Mouse (Mus musculus): Measurements from ENCODE around the gene Odf2. TPM values are rescaled to one million over a fixed set of nuclear protein-coding genes. Genes with fewer than 3 reads are reported as not detected.
A peak's percentile ranks its signal among the peaks of the same experiment; 100 is the strongest.

The Odf2 gene
- polyA plus RNA-seq, 1 experiment from 2014 or later: 64.1 TPM

DNA sequence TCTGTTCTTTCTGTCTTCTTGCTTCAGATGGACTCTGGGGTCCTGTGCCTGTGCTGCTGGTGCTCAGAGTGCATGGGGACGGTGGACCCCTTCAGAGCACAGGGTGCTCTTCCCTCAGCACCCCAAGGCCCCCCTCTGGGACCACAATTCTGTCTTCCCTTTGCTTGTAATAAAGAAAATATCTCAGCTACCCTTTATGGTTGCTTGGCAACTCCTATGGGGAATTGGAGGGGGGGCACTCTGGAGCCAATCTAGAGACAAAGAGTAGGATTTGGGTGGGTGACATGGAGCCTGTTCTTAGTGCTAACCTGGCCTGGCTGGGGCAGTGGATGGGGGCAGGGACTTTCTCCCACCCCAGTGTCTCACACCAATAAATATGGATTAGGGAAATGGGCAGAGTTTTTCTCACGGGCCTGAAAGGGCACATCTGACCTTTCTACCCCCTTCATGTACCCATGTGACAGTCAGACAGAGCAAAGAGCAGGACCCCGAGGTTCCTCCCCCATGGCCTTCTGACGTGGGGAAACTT, 36.0 kb upstream of the Odf2 start:
- H3K27ac ChIP-seq (ENCODE audit: poor library complexity, severe bottlenecking): no peak overlapping the region
- no peak overlapping the region for H3K4me2 ChIP-seq
- no peak for ATAC-seq (ENCODE audit: insufficient number of reproducible peaks, low FRiP score)
- H3K27me3 ChIP-seq (replicated peaks): peaks cover 58% of the 10 kb centered on the region
- no peaks in the 10 kb centered on the region for H3K4me1 ChIP-seq (replicated peaks)
- H3K36me3 ChIP-seq: no peaks in the 10 kb centered on the region
- 59% methylated on average over 4 of the region's 4 CpGs for WGBS
- H3K9me3 ChIP-seq (replicated peaks): no peaks in the 10 kb centered on the region
- no peak overlapping the region for H3K4me3 ChIP-seq
- no peak overlapping the region for H3K9ac ChIP-seq

DNA sequence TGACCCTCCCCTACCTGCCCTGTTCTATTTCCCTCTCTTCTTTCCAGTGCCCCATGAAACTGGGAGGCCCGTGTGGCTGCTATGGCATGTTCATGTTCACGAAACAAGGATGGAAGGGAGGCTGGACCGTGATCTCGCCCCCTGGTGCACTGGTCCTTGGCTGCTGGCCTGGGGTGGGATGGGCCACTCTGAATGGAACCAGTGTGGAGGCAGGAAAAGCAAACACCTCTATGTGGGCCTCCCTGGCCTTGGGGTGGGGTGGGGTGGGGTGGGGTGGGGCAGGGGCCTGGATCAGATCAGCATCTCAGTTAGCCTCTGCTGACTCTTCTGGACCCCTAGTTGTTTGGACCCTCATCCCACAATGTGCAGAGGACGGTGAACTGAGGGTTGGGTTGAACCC, 35.3 kb upstream of the Odf2 start:
- Histone ChIP-seq H3K4me3 (no peak overlapping the region), H3K4me1 (replicated peaks) (no peaks in the 10 kb centered on the region), H3K9ac (no peak overlapping the region), H3K27me3 (replicated peaks) (peaks cover 52% of the 10 kb centered on the region), H3K4me2 (no peak overlapping the region), H3K9me3 (replicated peaks) (no peaks in the 10 kb centered on the region), H3K27ac (ENCODE audit: poor library complexity, severe bottlenecking) (no peak overlapping the region), H3K36me3 (no peaks in the 10 kb centered on the region)
- WGBS: 66% methylated on average over 5 of the region's 5 CpGs
- ATAC-seq (ENCODE audit: insufficient number of reproducible peaks, low FRiP score): no peak

DNA sequence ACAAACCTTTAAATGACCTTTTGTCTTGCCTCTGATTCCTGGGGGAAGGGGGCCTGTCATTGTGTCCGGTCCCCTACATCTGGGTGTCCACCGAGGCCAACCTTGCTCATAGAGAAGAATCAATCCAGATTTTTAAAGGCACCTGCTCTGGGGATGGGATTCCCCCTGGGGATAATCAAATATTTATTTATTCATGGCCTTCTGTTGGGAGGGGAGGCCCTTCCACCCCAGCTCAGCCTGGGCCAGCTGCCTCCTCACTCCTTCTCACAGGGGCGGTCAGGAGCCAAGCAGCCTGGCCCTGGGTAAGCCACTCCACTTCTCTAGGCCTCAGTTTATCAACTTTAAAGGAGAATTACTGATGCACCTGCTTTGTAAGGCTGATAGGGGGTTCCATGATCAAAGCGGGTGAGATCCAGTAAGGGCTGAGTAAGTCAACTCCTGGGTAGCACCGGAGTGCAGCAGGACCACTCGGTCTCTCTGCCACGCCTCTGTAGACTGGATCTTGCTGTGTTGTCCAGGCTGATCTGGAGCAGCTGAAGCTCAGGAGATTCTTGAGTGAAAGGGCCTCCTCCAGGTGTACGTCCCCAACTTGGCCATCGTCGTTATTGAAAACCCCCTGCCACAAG, 33.3 kb upstream of the Odf2 start:
- Histone ChIP-seq H3K9ac (no peak overlapping the region), H3K36me3 (no peaks in the 10 kb centered on the region), H3K27me3 (replicated peaks) (peaks cover 40% of the 10 kb centered on the region), H3K4me1 (replicated peaks) (no peaks in the 10 kb centered on the region), H3K9me3 (replicated peaks) (no peaks in the 10 kb centered on the region), H3K4me3 (no peak overlapping the region), H3K4me2 (no peak overlapping the region), H3K27ac (ENCODE audit: poor library complexity, severe bottlenecking) (no peak overlapping the region)
- 77% methylated on average over 10 of the region's 10 CpGs for WGBS
- no peak for ATAC-seq (ENCODE audit: insufficient number of reproducible peaks, low FRiP score)

DNA sequence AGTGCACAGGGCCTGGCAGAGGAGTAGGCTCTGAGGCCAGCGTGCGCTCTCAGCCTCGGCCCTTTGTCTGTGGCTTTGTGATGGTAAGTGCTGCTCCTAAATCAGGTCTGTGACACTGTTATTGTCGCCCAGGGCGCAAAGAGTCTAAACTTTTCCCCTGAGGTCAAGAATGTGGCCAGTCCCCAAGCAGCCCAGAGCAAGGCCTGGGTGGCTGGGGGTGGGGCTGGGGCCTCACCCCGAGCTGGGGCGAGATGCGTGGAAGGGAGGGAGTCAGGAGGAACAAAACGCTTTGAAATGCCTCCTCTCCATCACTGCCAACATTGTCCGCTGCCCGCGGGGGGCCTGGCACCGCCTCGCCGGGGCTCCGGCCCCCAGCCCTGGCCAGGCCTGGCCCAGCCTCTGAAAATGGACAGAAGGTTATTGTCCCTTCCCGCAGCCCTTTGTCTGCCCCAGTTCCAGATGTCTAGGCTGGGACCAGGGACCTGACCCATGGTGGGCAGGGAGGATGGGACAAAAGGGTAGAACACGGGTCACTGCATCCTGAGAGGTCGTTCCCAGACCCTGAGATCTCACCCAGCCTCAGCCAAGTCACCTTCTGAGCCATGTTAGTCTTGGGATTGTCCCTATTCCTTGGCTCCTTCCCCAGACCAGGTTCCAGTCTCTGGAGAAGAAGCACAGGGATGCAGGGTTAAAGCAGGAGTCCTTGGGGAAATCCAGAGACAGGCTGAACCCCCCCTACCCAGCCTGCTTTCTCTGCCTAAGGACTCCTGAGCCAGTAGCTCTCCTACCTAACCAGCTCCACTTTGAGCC, 32.4 kb upstream of the Odf2 start:
- no peak overlapping the region for H3K4me3 ChIP-seq
- H3K4me1 ChIP-seq (replicated peaks): no peaks in the 10 kb centered on the region
- no peak overlapping the region for H3K9ac ChIP-seq
- no peaks in the 10 kb centered on the region for H3K9me3 ChIP-seq (replicated peaks)
- H3K4me2 ChIP-seq: no peak overlapping the region
- no peak overlapping the region for H3K27ac ChIP-seq (ENCODE audit: poor library complexity, severe bottlenecking)
- 32% methylated on average over 19 of the region's 19 CpGs for WGBS
- H3K36me3 ChIP-seq: no peaks in the 10 kb centered on the region
- no peak for ATAC-seq (ENCODE audit: insufficient number of reproducible peaks, low FRiP score)
- H3K27me3 ChIP-seq (replicated peaks): peaks cover 40% of the 10 kb centered on the region

DNA sequence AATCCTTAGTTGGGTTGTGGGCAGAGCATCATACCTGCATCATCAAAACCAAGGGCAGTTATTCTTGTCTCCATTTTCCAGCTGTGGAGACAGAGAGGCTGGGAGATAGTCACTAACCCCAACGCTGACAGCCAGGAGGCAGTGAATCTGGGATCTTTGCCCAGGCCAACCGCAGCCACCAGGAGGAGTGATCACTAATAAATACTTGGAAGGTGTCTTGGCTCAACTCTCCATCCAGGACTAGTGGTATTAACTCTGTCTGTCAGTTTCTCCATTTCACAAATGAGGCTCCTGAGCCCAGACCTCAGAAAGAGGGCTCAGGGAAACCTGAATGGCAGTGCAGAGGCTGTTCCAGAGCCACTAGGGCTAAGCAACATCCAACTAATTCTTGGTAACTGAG, 31.7 kb upstream of the Odf2 start:
- H3K4me3 ChIP-seq: no peak overlapping the region
- H3K9me3 ChIP-seq (replicated peaks): no peaks in the 10 kb centered on the region
- no peaks in the 10 kb centered on the region for H3K36me3 ChIP-seq
- no peak overlapping the region for H3K9ac ChIP-seq
- no peak for ATAC-seq (ENCODE audit: insufficient number of reproducible peaks, low FRiP score)
- no peak overlapping the region for H3K4me2 ChIP-seq
- no peaks in the 10 kb centered on the region for H3K4me1 ChIP-seq (replicated peaks)
- H3K27ac ChIP-seq (ENCODE audit: poor library complexity, severe bottlenecking): no peak overlapping the region
- H3K27me3 ChIP-seq (replicated peaks): peaks cover 37% of the 10 kb centered on the region
- WGBS: 37% methylated on average over 2 of the region's 2 CpGs

DNA sequence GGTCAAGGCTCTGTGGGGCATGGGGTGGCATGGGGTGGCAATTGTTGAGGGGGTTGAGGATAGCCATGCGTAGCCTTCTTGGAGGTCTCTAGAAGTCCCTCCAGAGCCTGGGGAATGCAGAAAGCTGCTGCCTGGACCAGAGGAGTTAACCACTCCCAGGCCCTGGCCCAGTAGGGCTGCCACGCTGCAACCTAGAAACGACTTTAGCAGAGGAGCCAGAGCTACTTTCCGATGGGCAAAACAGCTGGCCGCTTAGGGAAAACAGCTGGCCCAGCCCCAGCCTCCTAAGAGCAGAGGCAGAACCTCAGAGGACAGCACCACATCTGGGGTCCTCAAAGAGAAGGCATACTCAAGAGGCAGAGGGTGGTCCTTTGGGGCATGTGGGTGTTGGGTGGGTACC, 31.1 kb upstream of the Odf2 start:
- 72% methylated on average over 5 of the region's 5 CpGs for WGBS

DNA sequence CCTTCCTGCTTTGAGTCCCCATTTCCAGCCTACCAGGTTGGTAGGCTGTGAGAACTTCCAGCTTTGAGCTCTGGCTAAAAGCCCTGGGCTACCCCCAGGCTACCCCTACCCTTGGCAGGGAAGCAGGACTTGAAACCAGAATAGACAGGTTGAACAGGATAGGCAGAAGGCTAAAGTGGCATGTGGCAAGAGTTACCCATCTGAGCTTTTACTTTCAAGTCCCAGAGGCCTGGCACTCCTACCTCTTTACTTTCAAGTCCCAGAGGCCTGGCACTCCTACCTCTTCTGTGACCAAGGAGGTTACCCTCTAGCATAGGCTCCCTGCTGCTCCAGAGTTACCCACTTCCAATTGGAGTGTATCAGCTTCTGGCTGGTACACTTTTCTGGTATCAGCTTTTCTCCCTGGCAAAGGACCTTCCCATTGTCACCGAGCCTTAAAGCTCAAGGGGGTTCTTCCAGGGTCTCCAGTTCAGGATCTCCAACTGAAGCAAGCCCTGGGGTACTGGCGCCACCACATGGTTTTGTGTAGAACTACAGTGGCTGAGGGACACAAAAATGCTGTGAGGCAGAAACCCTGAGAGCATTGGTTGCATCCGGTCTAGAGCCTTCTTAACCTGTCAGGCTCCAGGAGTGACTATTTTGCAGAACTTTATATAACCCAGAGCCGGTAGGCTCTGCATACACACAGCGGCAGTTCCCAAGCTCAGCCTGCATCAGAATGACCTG, 30.1 kb upstream of the Odf2 start:
- Histone ChIP-seq H3K27me3 (replicated peaks) (peaks cover 37% of the 10 kb centered on the region), H3K9ac (no peak overlapping the region), H3K9me3 (replicated peaks) (no peaks in the 10 kb centered on the region), H3K4me1 (replicated peaks) (no peaks in the 10 kb centered on the region), H3K4me2 (no peak overlapping the region), H3K27ac (ENCODE audit: poor library complexity, severe bottlenecking) (no peak overlapping the region), H3K4me3 (no peak overlapping the region), H3K36me3 (no peaks in the 10 kb centered on the region)
- 12% methylated on average over 5 of the region's 5 CpGs for WGBS
- no peak for ATAC-seq (ENCODE audit: insufficient number of reproducible peaks, low FRiP score)

More for the DNA sequence above, 31.1 kb upstream of the Odf2 start:
- Histone ChIP-seq H3K27ac (ENCODE audit: poor library complexity, severe bottlenecking) (no peak overlapping the region), H3K9ac (no peak overlapping the region), H3K4me3 (no peak overlapping the region), H3K36me3 (no peaks in the 10 kb centered on the region), H3K4me1 (replicated peaks) (no peaks in the 10 kb centered on the region), H3K4me2 (no peak overlapping the region), H3K27me3 (replicated peaks) (peaks cover 37% of the 10 kb centered on the region), H3K9me3 (replicated peaks) (no peaks in the 10 kb centered on the region)
- ATAC-seq (ENCODE audit: insufficient number of reproducible peaks, low FRiP score): no peak

DNA sequence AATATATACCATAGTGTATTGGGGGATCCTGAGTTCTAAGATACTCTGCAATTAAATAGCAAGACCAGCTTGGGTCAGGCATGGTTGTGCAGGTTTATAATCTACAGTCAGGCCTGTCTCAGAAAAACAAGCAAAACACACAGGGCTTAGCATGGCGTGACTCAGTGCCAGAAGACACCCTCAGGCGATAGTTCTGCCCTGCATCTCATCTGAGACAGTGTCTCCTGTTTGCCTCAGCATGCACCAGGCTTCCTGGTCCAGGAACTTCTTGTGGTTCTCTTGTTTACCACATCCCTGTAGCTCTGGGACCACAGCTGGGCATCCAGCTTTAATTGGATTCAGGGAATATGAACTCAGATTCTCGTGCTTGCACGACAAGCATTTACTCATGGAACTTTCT, 23.9 kb upstream of the Odf2 start:
- Histone ChIP-seq H3K9me3 (replicated peaks) (no peaks in the 10 kb centered on the region), H3K27me3 (replicated peaks) (peaks cover 8% of the 10 kb centered on the region; the same call in 1 of the 2 replicates), H3K4me1 (replicated peaks) (peaks cover 16% of the 10 kb centered on the region), H3K4me2 (no peak overlapping the region), H3K36me3 (no peaks in the 10 kb centered on the region), H3K27ac (ENCODE audit: poor library complexity, severe bottlenecking) (no peak overlapping the region), H3K4me3 (no peak overlapping the region), H3K9ac (no peak overlapping the region)
- no peak for ATAC-seq (ENCODE audit: insufficient number of reproducible peaks, low FRiP score)
- WGBS: 71% methylated on average over 4 of the region's 4 CpGs

DNA sequence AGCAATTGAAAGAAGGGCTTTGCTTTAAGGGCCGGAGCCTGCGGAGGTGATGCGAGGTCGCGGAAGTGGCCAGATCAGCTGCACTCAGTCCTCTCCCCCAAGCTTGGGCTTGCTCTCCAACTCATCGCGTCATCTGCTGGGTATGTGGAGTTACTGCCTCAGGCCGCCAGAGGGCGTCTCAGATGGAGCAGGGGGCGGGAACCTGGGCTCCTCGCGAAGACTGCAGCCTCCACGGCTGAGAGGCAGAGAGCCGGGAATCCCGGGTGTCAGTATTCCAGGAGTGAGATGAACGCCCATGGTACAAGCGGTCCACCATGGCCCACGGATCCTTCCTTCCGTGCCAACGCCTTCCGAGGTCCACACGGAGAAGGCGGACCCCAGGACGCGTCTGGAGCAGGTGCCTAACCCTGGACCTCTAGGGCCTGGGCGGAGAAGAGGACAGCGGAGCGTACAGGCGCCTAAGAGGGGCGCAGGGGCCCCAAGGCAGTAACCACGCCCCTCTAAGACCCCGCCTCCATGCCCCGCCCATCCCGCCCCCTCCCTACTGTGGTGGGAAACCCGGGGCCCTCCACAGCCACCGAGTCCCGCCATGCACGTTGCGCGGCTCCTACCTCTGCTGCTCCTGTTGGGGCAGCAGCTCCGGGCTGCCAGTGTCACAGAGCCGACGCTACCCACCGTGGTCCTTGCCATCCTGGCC, 19.9 kb upstream of the Odf2 start, which contains the start of gene Cercam:
Gene Cercam, plus strand, starts transcription at position 216 of the 697 bp plus-strand sequence.
- no peaks in the 10 kb centered on the region for H3K9me3 ChIP-seq (replicated peaks)
- under 1% methylated on average over 44 of the region's 44 CpGs for WGBS
- peak within 1 kb of the TSS; percentile 72 for H3K9ac ChIP-seq
- peak; percentile 91 for ATAC-seq (ENCODE audit: insufficient number of reproducible peaks, low FRiP score)
- peak within 1 kb of the TSS; percentile 86 for H3K4me2 ChIP-seq
- H3K36me3 ChIP-seq: no peaks in the 10 kb centered on the region
- H3K27me3 ChIP-seq (replicated peaks): peaks cover 7% of the 10 kb centered on the region; the same call in 1 of the 2 replicates
- H3K27ac ChIP-seq (ENCODE audit: poor library complexity, severe bottlenecking): peak within 1 kb of the TSS; percentile 63
- peak within 1 kb of the TSS; percentile 54 for H3K4me3 ChIP-seq
- H3K4me1 ChIP-seq (replicated peaks): peaks cover 29% of the 10 kb centered on the region

DNA sequence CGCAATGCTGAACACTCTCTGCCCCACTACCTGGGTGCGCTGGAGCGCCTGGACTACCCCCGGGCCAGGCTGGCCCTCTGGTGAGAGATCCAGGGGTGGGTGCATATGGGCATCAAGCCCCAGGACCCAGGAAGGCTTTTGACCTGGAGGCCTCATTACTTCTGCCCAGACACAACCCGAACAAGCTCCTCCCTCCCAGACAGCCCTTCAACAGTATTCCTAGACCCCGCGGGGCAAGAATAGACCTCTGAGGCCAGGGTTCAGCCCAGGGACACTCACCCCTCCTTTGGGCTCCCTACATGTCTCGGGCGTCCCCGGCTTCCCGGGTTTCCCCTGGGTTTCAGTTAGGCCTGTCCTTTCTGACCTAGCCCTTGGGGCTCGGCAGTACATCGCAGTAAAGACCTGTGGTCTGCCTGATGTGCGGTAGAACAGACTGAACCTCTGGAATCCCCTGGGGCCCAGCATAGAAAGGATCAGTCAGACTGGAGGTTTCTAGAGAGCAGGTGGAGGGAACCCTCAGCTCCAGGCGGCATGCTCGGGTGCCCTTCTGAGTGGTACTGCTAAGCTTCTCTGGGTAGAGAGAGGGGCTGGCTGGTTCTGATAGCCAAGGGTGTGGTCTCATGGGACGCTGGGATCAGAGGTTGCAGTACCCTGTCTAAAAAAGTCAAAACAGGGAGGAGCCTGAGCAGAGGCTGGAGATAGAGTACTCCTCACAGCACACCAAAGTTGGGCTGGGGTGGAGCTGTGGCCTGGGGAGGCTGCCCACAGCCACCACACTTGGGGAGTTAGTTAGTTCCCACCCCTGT, 19.2 kb upstream of the Odf2 start:
- peaks cover 4% of the 10 kb centered on the region; the same call in 1 of the 2 replicates for H3K27me3 ChIP-seq (replicated peaks)
- 5% methylated on average over 17 of the region's 17 CpGs for WGBS
- H3K4me3 ChIP-seq: peak overlapping the region; percentile 54
- ATAC-seq (ENCODE audit: insufficient number of reproducible peaks, low FRiP score): peak; percentile 84
- H3K9ac ChIP-seq: peak overlapping the region; percentile 72
- no peaks in the 10 kb centered on the region for H3K9me3 ChIP-seq (replicated peaks)
- H3K27ac ChIP-seq (ENCODE audit: poor library complexity, severe bottlenecking): peak overlapping the region; percentile 63
- H3K4me2 ChIP-seq: peak overlapping the region; percentile 86
- no peaks in the 10 kb centered on the region for H3K36me3 ChIP-seq
- peaks cover 29% of the 10 kb centered on the region for H3K4me1 ChIP-seq (replicated peaks)
